In genomic region chr6:51535571-51535970, GRCm38 (mm10) we compare ENCODE assay signal across 28 mouse cellular contexts. TPM values are rescaled to one million over a fixed set of nuclear protein-coding genes. Genes with fewer than 3 reads are reported as not detected.
A peak's percentile ranks its signal among the peaks of the same experiment; 100 is the strongest.
DNase-seq lines count a peak whose midpoint lies in the region; ATAC-seq and TF ChIP-seq lines count a peak whose summit lies in the region.
"Had no signal": no experiment of that assay in that cellular context is flagged by ENCODE, and none has a peak within 500 bp of the region (broad histone marks: within the 10 kb centered on the region; RNA-seq: fewer than 3 reads in every experiment).

No protein-coding gene starts in this region.

- no peak for TF ChIP-seq CTCF in E14TG2a.4 (conservative IDR thresholded peaks at IDR 0.05; ENCODE audit: low read length)

- no peak overlapping the region for H3K4me2 ChIP-seq in kidney, embryonic 16.5 days (replicated peaks; ENCODE audit: low read depth, low read length)
- H3K4me2 ChIP-seq: embryonic facial prominence, embryonic 13.5 days; embryonic facial prominence, embryonic 15.5 days; forebrain, embryonic 12.5 days had no signal

- WGBS in kidney, embryonic 16.5 days = 88% methylated on average over 10 of the region's 10 CpGs

- no peak overlapping the region for H3K27ac ChIP-seq in kidney, embryonic 16.5 days (ENCODE audit: low read length)
- H3K27ac ChIP-seq: embryonic facial prominence, embryonic 13.5 days; embryonic facial prominence, embryonic 15.5 days; forebrain, embryonic 10.5 days; forebrain, embryonic 12.5 days had no signal

- H3K4me3 ChIP-seq in E14TG2a.4 (replicated peaks; ENCODE audit: low read length) = peak overlapping the region; percentile 58
- no peak overlapping the region for H3K4me3 ChIP-seq in kidney, embryonic 16.5 days (ENCODE audit: low read length)
- H3K4me3 ChIP-seq: embryonic facial prominence, embryonic 13.5 days; embryonic facial prominence, embryonic 15.5 days; erythroblast, embryonic 14.5 days; forebrain, embryonic 10.5 days; forebrain, embryonic 12.5 days had no signal

- no peak overlapping the region for H3K9ac ChIP-seq in kidney, embryonic 16.5 days (replicated peaks; ENCODE audit: low read length)
- H3K9ac ChIP-seq: embryonic facial prominence, embryonic 13.5 days; embryonic facial prominence, embryonic 15.5 days; forebrain, embryonic 12.5 days; forebrain, postnatal 0 days had no signal

- peaks cover 23% of the 10 kb centered on the region for H3K36me3 ChIP-seq in E14TG2a.4 (ENCODE audit: insufficient read depth, low read length)
- no peaks in the 10 kb centered on the region for H3K36me3 ChIP-seq in kidney, embryonic 16.5 days (ENCODE audit: insufficient read depth, low read length)
- H3K36me3 ChIP-seq: embryonic facial prominence, embryonic 13.5 days; embryonic facial prominence, embryonic 15.5 days; G1E had no signal

- peaks cover 85% of the 10 kb centered on the region for H3K4me1 ChIP-seq in E14TG2a.4 (replicated peaks; ENCODE audit: low read depth, low read length)
- H3K4me1 ChIP-seq in kidney, embryonic 16.5 days (ENCODE audit: insufficient read depth, low read length) = no peaks in the 10 kb centered on the region; the same call in 1 of the 2 replicates
- H3K4me1 ChIP-seq: embryonic facial prominence, embryonic 13.5 days; embryonic facial prominence, embryonic 15.5 days had no signal

- H3K27me3 ChIP-seq in E14TG2a.4 (ENCODE audit: insufficient read depth, low read length) = no peaks in the 10 kb centered on the region
- H3K27me3 ChIP-seq in kidney, embryonic 16.5 days (ENCODE audit: insufficient read depth, low read length) = no peaks in the 10 kb centered on the region
- H3K27me3 ChIP-seq: CH12.LX; embryonic facial prominence, embryonic 13.5 days; embryonic facial prominence, embryonic 15.5 days; forebrain, embryonic 12.5 days; Patski had no signal

- no peak for ATAC-seq in kidney, embryonic 16.5 days (ENCODE audit: low FRiP score, low TSS enrichment)
- ATAC-seq: activated CD4-positive, CD25-positive, alpha-beta regulatory T cell, adult 4 months; CD4-positive, CD25-positive, alpha-beta regulatory T cell, adult 4 months; forebrain, embryonic 14.5 days; forebrain, postnatal 0 days; Patski had no signal

- no peaks in the 10 kb centered on the region for H3K9me3 ChIP-seq in E14TG2a.4 (ENCODE audit: low read length)
- peaks cover 2% of the 10 kb centered on the region; the same call in 1 of the 2 replicates for H3K9me3 ChIP-seq in kidney, embryonic 16.5 days (ENCODE audit: low read length)
- H3K9me3 ChIP-seq: embryonic facial prominence, embryonic 13.5 days; embryonic facial prominence, embryonic 15.5 days; forebrain, embryonic 10.5 days; forebrain, embryonic 12.5 days; G1E had no signal

- DNase-seq in ES-CJ7 (ENCODE audit: low read depth, low spot score) (peak; percentile 84), R1 (ENCODE audit: low read depth, low spot score) (peak; percentile 93)
- DNase-seq in urinary bladder, postnatal 14 days (ENCODE audit: low spot score) = no peak
- DNase-seq in adrenal gland, postnatal 10 days = no peak
- DNase-seq: adrenal gland, adult 8-10 months; adrenal gland, postnatal 25 days; B cell, adult 2 months; cerebellum, adult 11 months; cerebellum, adult 18-20 months; cerebellum, adult 8-10 months; cerebellum, adult 9-11 months; cerebellum, postnatal 14 days; cerebellum, postnatal 36 days; embryo, embryonic 11 days; forebrain, postnatal 0 days had no signal

RNA-seq across cellular contexts. Expression of gene Snx10, which starts 11.9 kb away (rescaled TPM):
- total RNA-seq in adrenal gland, postnatal 10 days (2021) = 10 to 100 TPM; 36.5 to 47.0 TPM
- 16.1 and 16.7 TPM in 2 replicates for polyA plus RNA-seq in kidney, embryonic 16.5 days (2015; fragmentation: Nextera tagmentation; extraction: Ambion mirVana)
- polyA plus RNA-seq: erythroblast, embryonic 14.5 days; G1E had no signal

Comparison
In these comparisons a context has a peak if more than half of its experiments do, and no peak if none do; other contexts are left out.
1. DNase-seq: peak in ES-CJ7 (single experiment) and R1 (single experiment); none in urinary bladder, postnatal 14 days (single experiment) and adrenal gland, postnatal 10 days (single experiment).